Mouse (Mus musculus) stomach, postnatal 0 days (tissue): ENCODE measurements around the gene Smpd4.

Experiments used
- CTCF ChIP-seq: IDR thresholded peaks from 2 replicates; pipeline ENCODE4 v1.5.1; 2016; ENCODE audit warnings: antibody characterized with exemption, low read depth, mild to moderate bottlenecking, moderate library complexity
- EP300 ChIP-seq: optimal IDR thresholded peaks from 2 replicates; pipeline ENCODE3; 2016; ENCODE audit warnings: antibody characterized with exemption

DNA sequence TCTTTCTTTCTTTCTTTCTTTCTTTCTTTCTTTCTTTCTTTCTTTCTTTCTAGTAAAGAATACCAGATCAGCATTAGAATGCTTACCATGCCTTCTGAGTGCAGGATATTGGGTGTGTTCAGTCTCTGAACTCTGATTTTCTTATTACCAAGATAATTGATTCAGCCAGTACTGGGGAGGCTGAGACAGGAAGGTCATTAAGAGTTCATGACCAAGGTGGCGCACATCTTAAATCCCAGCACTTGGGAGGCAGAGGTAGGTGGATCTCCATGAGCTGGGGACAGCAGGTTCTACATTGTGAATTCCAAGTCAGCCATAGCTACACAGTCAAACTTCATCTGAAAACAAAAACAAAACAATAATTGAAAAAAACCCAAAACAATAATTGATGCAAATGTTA is 2.8 kb downstream of the Smpd4 start:
- TF ChIP-seq EP300, result no peak
- no peak for TF ChIP-seq CTCF
